Mouse (Mus musculus) spleen, adult 2 months (tissue): ENCODE measurements around the gene Hnrnph3.

Source experiments
- CTCF ChIP-seq: fragments of 200-500 bp; IDR thresholded peaks from 2 replicates; pipeline ENCODE4 v1.5.1; 2011; ENCODE audit warnings: mild to moderate bottlenecking, inconsistent platforms; ENCODE audit not compliant: insufficient read depth, insufficient read length, insufficient replicate concordance; ENCODE audit errors: extremely low read depth
- POLR2A ChIP-seq: fragments of 200-500 bp; IDR thresholded peaks from 2 replicates; pipeline ENCODE4 v1.6.1; 2011; ENCODE audit warnings: low read depth, low read length, inconsistent platforms

GRCm38 (mm10) chr10:63032956-63033355 lies 8.9 kb upstream of the Hnrnph3 start:
- TF ChIP-seq POLR2A = no peak
- no peak for TF ChIP-seq CTCF
